Mouse (Mus musculus): ENCODE measurements at regions not wholly inside any gene's neighbourhood (a gene's known extent, or its start where the extent isn't known, plus 50 kb on each side); places are given as distances from the start of the nearest gene placed in this dataset.
A peak's percentile ranks its signal among the peaks of the same experiment; 100 is the strongest.

GRCm38 (mm10) chr1:194148416-194149364, 469.3 kb upstream of the Plxna2 start:
- WGBS = 15% methylated on average over 11 of the region's 11 CpGs

GRCm38 (mm10) chr1:194117631-194118360, 500.2 kb upstream of the Plxna2 start:
- no peak overlapping the region for H3K4me2 ChIP-seq
- no peaks in the 10 kb centered on the region for H3K36me3 ChIP-seq
- H3K9me3 ChIP-seq (replicated peaks) = no peaks in the 10 kb centered on the region
- no peak overlapping the region for H3K27ac ChIP-seq (replicated peaks)
- ATAC-seq (ENCODE audit: low FRiP score) = no peak
- H3K4me3 ChIP-seq (replicated peaks) = no peak overlapping the region
- no peaks in the 10 kb centered on the region for H3K27me3 ChIP-seq (replicated peaks)
- no peaks in the 10 kb centered on the region for H3K4me1 ChIP-seq
- WGBS = 71% methylated on average over 4 of the region's 4 CpGs
- no peak overlapping the region for H3K9ac ChIP-seq (replicated peaks)

More at GRCm38 (mm10) chr1:194148416-194149364, 469.3 kb upstream of the Plxna2 start:
- peak; percentile 45 for ATAC-seq (ENCODE audit: low FRiP score)
- no peaks in the 10 kb centered on the region for H3K9me3 ChIP-seq (replicated peaks)
- H3K9ac ChIP-seq (replicated peaks) = no peak overlapping the region
- peaks cover 12% of the 10 kb centered on the region for H3K4me1 ChIP-seq
- no peaks in the 10 kb centered on the region for H3K36me3 ChIP-seq
- no peaks in the 10 kb centered on the region for H3K27me3 ChIP-seq (replicated peaks)
- H3K4me3 ChIP-seq (replicated peaks) = no peak overlapping the region
- H3K4me2 ChIP-seq = peak overlapping the region; percentile 8
- H3K27ac ChIP-seq (replicated peaks) = peak overlapping the region; percentile 63

DNA sequence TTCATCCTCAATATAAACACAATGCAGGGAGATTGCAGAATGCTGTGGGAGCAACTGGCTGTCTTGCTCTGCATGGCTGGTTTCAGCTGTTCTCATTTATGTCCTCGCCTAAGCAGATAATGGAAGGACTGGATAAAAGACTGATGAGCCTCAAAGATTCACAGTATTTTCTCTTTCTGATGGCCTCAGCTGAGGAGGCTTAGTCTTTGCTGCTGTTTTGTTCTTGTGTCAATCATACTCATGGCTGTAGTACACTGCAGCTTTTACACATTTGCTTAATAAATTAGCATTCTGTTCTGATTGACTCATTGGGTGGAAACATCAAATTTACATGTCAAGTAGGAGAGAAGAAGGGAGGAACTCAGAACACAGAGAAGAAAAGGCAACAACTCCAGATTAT, 503.6 kb upstream of the Plxna2 start:
- Histone ChIP-seq H3K4me1 (peaks cover 4% of the 10 kb centered on the region), H3K9me3 (replicated peaks) (no peaks in the 10 kb centered on the region), H3K36me3 (no peaks in the 10 kb centered on the region), H3K4me2 (no peak overlapping the region), H3K27me3 (replicated peaks) (no peaks in the 10 kb centered on the region), H3K27ac (replicated peaks) (no peak overlapping the region), H3K4me3 (replicated peaks) (no peak overlapping the region), H3K9ac (replicated peaks) (no peak overlapping the region)
- 49% methylated on average over 1 of the region's 1 CpGs for WGBS
- ATAC-seq (ENCODE audit: low FRiP score) = no peak

GRCm38 (mm10) chr1:194111931-194112330, 506.1 kb upstream of the Plxna2 start:
- no peak for ATAC-seq (ENCODE audit: low FRiP score)
- no peak overlapping the region for H3K27ac ChIP-seq (replicated peaks)
- no peak overlapping the region for H3K4me2 ChIP-seq
- no peaks in the 10 kb centered on the region for H3K27me3 ChIP-seq (replicated peaks)
- H3K4me1 ChIP-seq = peaks cover 15% of the 10 kb centered on the region
- no peaks in the 10 kb centered on the region for H3K9me3 ChIP-seq (replicated peaks)
- no peaks in the 10 kb centered on the region for H3K36me3 ChIP-seq
- no peak overlapping the region for H3K4me3 ChIP-seq (replicated peaks)
- WGBS = 90% methylated on average over 2 of the region's 2 CpGs
- no peak overlapping the region for H3K9ac ChIP-seq (replicated peaks)

DNA sequence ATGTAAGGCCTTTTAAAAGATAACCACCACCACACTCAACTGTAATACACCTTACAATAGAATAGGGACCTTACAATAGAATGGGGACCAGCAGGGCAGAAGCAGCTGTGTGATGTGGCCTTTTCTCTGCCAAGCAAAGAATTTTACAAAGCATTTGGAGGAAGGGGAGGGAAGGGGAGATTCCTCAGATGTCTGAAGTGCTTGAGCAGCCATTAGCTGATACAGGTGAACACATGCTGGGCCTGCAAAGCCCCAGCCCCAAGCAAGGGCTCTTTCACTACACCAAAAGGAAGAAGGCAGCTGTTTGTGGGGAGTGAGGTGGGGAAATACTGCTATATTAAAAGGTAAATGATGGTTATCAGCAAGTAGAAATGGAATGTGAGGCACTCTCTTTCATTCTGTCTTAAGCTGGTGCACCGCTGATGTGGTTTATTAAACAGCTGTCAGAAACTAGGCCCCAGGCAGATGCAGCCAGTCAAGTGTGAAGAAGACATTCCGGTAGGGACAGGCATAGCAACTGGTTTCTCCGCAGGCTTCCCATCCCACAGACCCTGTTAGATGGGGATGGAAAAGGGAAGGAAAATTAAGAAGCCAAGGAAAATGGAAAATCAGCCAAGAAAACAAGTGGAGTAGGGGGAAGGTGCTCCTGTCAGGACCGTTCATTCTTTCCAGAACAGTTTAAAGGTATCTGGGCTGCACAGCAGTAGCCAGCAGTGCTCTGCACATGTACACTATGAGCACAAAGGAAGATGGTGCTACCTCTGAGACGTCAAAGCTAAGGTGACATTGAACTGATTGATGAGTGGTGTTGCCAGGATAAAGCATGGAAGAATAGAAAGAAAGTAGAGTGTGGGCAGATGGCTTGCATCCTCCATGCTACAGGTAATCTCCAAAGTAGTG, 508.6 kb upstream of the Plxna2 start:
- ATAC-seq (ENCODE audit: low FRiP score) = no peak
- 46% methylated on average over 5 of the region's 5 CpGs for WGBS
- H3K27ac ChIP-seq (replicated peaks) = peak overlapping the region; percentile 57

GRCm38 (mm10) chr1:194108132-194108531, 509.9 kb upstream of the Plxna2 start:
- Histone ChIP-seq H3K27me3 (replicated peaks) (no peaks in the 10 kb centered on the region), H3K4me1 (peaks cover 15% of the 10 kb centered on the region), H3K9me3 (replicated peaks) (no peaks in the 10 kb centered on the region), H3K4me2 (no peak overlapping the region), H3K9ac (replicated peaks) (no peak overlapping the region), H3K4me3 (replicated peaks) (no peak overlapping the region), H3K36me3 (no peaks in the 10 kb centered on the region), H3K27ac (replicated peaks) (no peak overlapping the region)
- 30% methylated on average over 2 of the region's 2 CpGs for WGBS
- no peak for ATAC-seq (ENCODE audit: low FRiP score)

More for the DNA sequence above, 508.6 kb upstream of the Plxna2 start:
- no peaks in the 10 kb centered on the region for H3K36me3 ChIP-seq
- no peaks in the 10 kb centered on the region for H3K9me3 ChIP-seq (replicated peaks)
- peaks cover 15% of the 10 kb centered on the region for H3K4me1 ChIP-seq
- H3K27me3 ChIP-seq (replicated peaks) = no peaks in the 10 kb centered on the region
- H3K9ac ChIP-seq (replicated peaks) = no peak overlapping the region
- H3K4me3 ChIP-seq (replicated peaks) = no peak overlapping the region
- no peak overlapping the region for H3K4me2 ChIP-seq

GRCm38 (mm10) chr1:194107271-194107938, 510.6 kb upstream of the Plxna2 start:
- Histone ChIP-seq H3K4me2 (no peak overlapping the region), H3K27me3 (replicated peaks) (no peaks in the 10 kb centered on the region), H3K36me3 (no peaks in the 10 kb centered on the region), H3K9me3 (replicated peaks) (no peaks in the 10 kb centered on the region), H3K9ac (replicated peaks) (no peak overlapping the region), H3K27ac (replicated peaks) (no peak overlapping the region), H3K4me3 (replicated peaks) (no peak overlapping the region), H3K4me1 (peaks cover 15% of the 10 kb centered on the region)
- 87% methylated on average over 3 of the region's 3 CpGs for WGBS
- ATAC-seq (ENCODE audit: low FRiP score) = no peak

GRCm38 (mm10) chr1:194089918-194090548, 528.0 kb upstream of the Plxna2 start:
- Histone ChIP-seq H3K4me1 (no peaks in the 10 kb centered on the region), H3K27ac (replicated peaks) (no peak overlapping the region), H3K36me3 (no peaks in the 10 kb centered on the region), H3K4me2 (no peak overlapping the region), H3K4me3 (replicated peaks) (no peak overlapping the region), H3K9me3 (replicated peaks) (no peaks in the 10 kb centered on the region), H3K27me3 (replicated peaks) (no peaks in the 10 kb centered on the region), H3K9ac (replicated peaks) (no peak overlapping the region)
- 87% methylated on average over 2 of the region's 2 CpGs for WGBS
- ATAC-seq (ENCODE audit: low FRiP score) = no peak

- H3K4me3 ChIP-seq (replicated peaks) = no peak overlapping the region
- H3K27ac ChIP-seq (replicated peaks) = no peak overlapping the region
- 79% methylated on average over 5 of the region's 5 CpGs for WGBS
- no peaks in the 10 kb centered on the region for H3K27me3 ChIP-seq (replicated peaks)
- no peaks in the 10 kb centered on the region for H3K36me3 ChIP-seq
- H3K4me2 ChIP-seq = no peak overlapping the region
- H3K9ac ChIP-seq (replicated peaks) = no peak overlapping the region
- no peak for ATAC-seq (ENCODE audit: low FRiP score)
- H3K9me3 ChIP-seq (replicated peaks) = no peaks in the 10 kb centered on the region
- H3K4me1 ChIP-seq = peaks cover 5% of the 10 kb centered on the region; the same call in 1 of the 2 replicates
These were observed 559.5 kb upstream of the Plxna2 start for GRCm38 (mm10) chr1:194058512-194058911.

GRCm38 (mm10) chr1:194056544-194056943, 561.5 kb upstream of the Plxna2 start:
- H3K9ac ChIP-seq (replicated peaks) = no peak overlapping the region
- no peak overlapping the region for H3K4me3 ChIP-seq (replicated peaks)
- no peaks in the 10 kb centered on the region for H3K27me3 ChIP-seq (replicated peaks)
- H3K36me3 ChIP-seq = no peaks in the 10 kb centered on the region
- no peaks in the 10 kb centered on the region for H3K9me3 ChIP-seq (replicated peaks)
- 5% methylated on average over 1 of the region's 1 CpGs for WGBS
- ATAC-seq (ENCODE audit: low FRiP score) = no peak
- peaks cover 5% of the 10 kb centered on the region; the same call in 1 of the 2 replicates for H3K4me1 ChIP-seq
- no peak overlapping the region; the same call in 1 of the 2 replicates for H3K27ac ChIP-seq (replicated peaks)
- no peak overlapping the region for H3K4me2 ChIP-seq
